Mouse (Mus musculus): ENCODE results near the gene Cramp1l. TPM values are rescaled to one million over a fixed set of nuclear protein-coding genes. Genes with fewer than 3 reads are reported as not detected.

Gene Cramp1l
- polyA plus RNA-seq, 1 experiment from 2014 or later, result 8.2 TPM

DNA sequence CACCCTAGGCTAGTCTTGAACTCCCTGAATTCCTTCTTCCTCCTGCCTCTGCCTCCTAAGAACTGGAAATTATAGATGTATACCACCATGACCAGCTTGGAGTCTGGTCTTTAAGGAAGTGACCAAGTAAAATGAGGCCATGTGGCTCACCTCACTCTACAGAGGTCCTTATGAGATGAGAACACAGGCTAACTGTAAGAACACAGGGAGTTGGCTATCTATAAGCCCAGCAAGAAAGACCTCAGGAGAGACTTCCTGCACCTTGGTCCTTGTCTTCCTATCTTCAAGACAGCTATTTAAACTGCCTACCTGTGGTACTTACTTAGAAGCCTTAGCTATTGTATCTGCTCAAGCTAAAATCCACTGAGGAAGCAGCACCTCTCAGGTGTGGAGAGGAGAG lies 101.6 kb downstream of the Cramp1l start:
- H3K4me3 ChIP-seq (replicated peaks), result no peak overlapping the region
- peaks cover 98% of the 10 kb centered on the region for H3K36me3 ChIP-seq
- H3K27me3 ChIP-seq, result no peaks in the 10 kb centered on the region
- H3K9ac ChIP-seq (replicated peaks), result no peak overlapping the region
- ATAC-seq, result no peak
- no peaks in the 10 kb centered on the region for H3K9me3 ChIP-seq
- no peak overlapping the region for H3K27ac ChIP-seq
- no peak overlapping the region for H3K4me2 ChIP-seq (replicated peaks)
- H3K4me1 ChIP-seq (replicated peaks), result no peaks in the 10 kb centered on the region

Other genes starting within 250 kb of the Cramp1l start
- gene Meiob, start 211.5 kb downstream of the Cramp1l start, polyA plus RNA-seq (2015; fragmentation: Nextera tagmentation; extraction: Ambion mirVana), result not detected in 2 replicates
- gene Hagh, start 175.6 kb downstream of the Cramp1l start, polyA plus RNA-seq (2015; fragmentation: Nextera tagmentation; extraction: Ambion mirVana), result 43.9 and 49.7 TPM in 2 replicates
- 17.9 and 18.4 TPM in 2 replicates for gene Fahd1, start 165.4 kb downstream of the Cramp1l start, polyA plus RNA-seq (2015; fragmentation: Nextera tagmentation; extraction: Ambion mirVana)
- 0.28 TPM in 1 of 2 replicates, not detected in the other for gene Igfals, start 149.8 kb downstream of the Cramp1l start, polyA plus RNA-seq (2015; fragmentation: Nextera tagmentation; extraction: Ambion mirVana)
- 68.2 and 75.3 TPM in 2 replicates for gene Nubp2, start 129.4 kb downstream of the Cramp1l start, polyA plus RNA-seq (2015; fragmentation: Nextera tagmentation; extraction: Ambion mirVana)
- 71.7 and 74.7 TPM in 2 replicates for gene Spsb3, start 129.1 kb downstream of the Cramp1l start, polyA plus RNA-seq (2015; fragmentation: Nextera tagmentation; extraction: Ambion mirVana)
- 36.8 and 38.4 TPM in 2 replicates for gene Eme2, start 120.7 kb downstream of the Cramp1l start, polyA plus RNA-seq (2015; fragmentation: Nextera tagmentation; extraction: Ambion mirVana)
- gene Mrps34, start 120.7 kb downstream of the Cramp1l start, polyA plus RNA-seq (2015; fragmentation: Nextera tagmentation; extraction: Ambion mirVana), result 73.0 and 82.3 TPM in 2 replicates
- gene Nme3, start 119.3 kb downstream of the Cramp1l start, polyA plus RNA-seq (2015; fragmentation: Nextera tagmentation; extraction: Ambion mirVana), result 74.1 and 76.8 TPM in 2 replicates
- 83.1 and 83.8 TPM in 2 replicates for gene Mapk8ip3, start 78.8 kb downstream of the Cramp1l start, polyA plus RNA-seq (2015; fragmentation: Nextera tagmentation; extraction: Ambion mirVana)
- gene Jpt2, start 55.1 kb downstream of the Cramp1l start, polyA plus RNA-seq (2015; fragmentation: Nextera tagmentation; extraction: Ambion mirVana), result 146 and 161 TPM in 2 replicates
- gene Ift140, start 297 bp upstream of the Cramp1l start, polyA plus RNA-seq (2015; fragmentation: Nextera tagmentation; extraction: Ambion mirVana), result 19.1 and 19.8 TPM in 2 replicates
- 9.4 and 10.8 TPM in 2 replicates for gene Tmem204, start 67.8 kb upstream of the Cramp1l start, polyA plus RNA-seq (2015; fragmentation: Nextera tagmentation; extraction: Ambion mirVana)
- 45.3 and 48.0 TPM in 2 replicates for gene Telo2, start 100.2 kb upstream of the Cramp1l start, polyA plus RNA-seq (2015; fragmentation: Nextera tagmentation; extraction: Ambion mirVana)
- not detected in 2 replicates for gene Ptx4, start 105.0 kb upstream of the Cramp1l start, polyA plus RNA-seq (2015; fragmentation: Nextera tagmentation; extraction: Ambion mirVana)
- gene Clcn7, start 117.6 kb upstream of the Cramp1l start, polyA plus RNA-seq (2015; fragmentation: Nextera tagmentation; extraction: Ambion mirVana), result 29.1 and 29.7 TPM in 2 replicates
- not detected in 2 replicates for gene Ccdc154, start 146.7 kb upstream of the Cramp1l start, polyA plus RNA-seq (2015; fragmentation: Nextera tagmentation; extraction: Ambion mirVana)
- gene Gm38655, start 159.7 kb upstream of the Cramp1l start, polyA plus RNA-seq (2015; fragmentation: Nextera tagmentation; extraction: Ambion mirVana), result not detected in 2 replicates
- gene BC003965, start 168.8 kb upstream of the Cramp1l start, polyA plus RNA-seq (2015; fragmentation: Nextera tagmentation; extraction: Ambion mirVana), result 36.1 and 37.1 TPM in 2 replicates
- 13.0 and 13.4 TPM in 2 replicates for gene Unkl, start 172.6 kb upstream of the Cramp1l start, polyA plus RNA-seq (2015; fragmentation: Nextera tagmentation; extraction: Ambion mirVana)
- 86.0 and 90.4 TPM in 2 replicates for gene Gnptg, start 224.3 kb upstream of the Cramp1l start, polyA plus RNA-seq (2015; fragmentation: Nextera tagmentation; extraction: Ambion mirVana)
- 61.1 and 63.1 TPM in 2 replicates for gene Tsr3, start 224.4 kb upstream of the Cramp1l start, polyA plus RNA-seq (2015; fragmentation: Nextera tagmentation; extraction: Ambion mirVana)
- gene Baiap3, start 240.6 kb upstream of the Cramp1l start, polyA plus RNA-seq (2015; fragmentation: Nextera tagmentation; extraction: Ambion mirVana), result 8.7 and 9.2 TPM in 2 replicates

Data from midbrain, embryonic 13.5 days (tissue).